Mouse (Mus musculus) hematopoietic multipotent progenitor cell, adult 10-12 weeks (in vitro differentiated cells): Measurements from ENCODE around the gene Padi4. TPM values are rescaled to one million over a fixed set of nuclear protein-coding genes. Genes with fewer than 3 reads are reported as not detected.

Experiments
- polyA plus RNA-seq: library from polyadenylated mRNA; stranded (reverse); fragments of >175 nt; gene quantifications from 2 replicates; pipeline ENCODE4 v1.2.3, GENCODE M21; 2012; ENCODE audit warnings: low replicate concordance

Padi4 gene
- 6.7 and 26.7 TPM in 2 replicates for polyA plus RNA-seq

DNA sequence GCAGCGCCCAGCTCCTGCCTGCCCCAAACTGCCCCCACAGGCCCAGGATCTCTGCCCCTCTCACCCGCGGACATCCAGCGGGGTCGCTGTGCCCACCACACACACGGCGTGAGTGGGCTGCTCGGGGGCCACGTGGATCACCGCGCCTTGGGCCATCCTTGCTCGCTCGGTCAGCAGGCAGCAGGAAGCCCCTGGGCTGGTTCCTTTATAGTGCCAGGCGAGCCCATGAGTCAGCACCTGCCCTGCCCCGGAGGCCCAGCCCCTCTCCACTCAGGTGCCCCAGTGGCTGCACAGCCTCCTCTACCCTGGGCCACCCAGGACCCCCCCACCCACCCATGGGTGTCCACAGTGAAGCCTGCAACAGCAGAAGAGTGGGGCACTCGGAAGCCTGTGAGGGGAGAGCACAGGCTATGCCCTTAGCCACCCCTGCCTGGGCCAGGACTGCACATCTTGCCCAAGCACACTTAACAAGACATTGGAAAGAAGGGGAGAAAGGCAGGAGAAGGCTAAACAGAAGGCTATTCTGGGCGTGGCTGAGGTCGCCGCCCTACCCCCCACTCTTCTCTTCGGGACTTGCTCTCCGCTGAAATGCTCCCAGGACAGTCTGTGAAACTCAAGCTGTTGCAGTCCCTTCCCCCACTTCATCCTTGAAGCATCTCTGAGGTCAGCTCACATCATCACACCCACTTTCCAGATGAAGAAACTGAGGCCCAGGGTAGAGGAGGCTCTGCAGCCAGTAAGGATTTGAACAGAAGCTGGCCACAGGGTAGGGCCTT, at the start of gene Padi4:
Gene Padi4 (minus strand): TSS at position 212 of the 776 bp plus-strand sequence.

DNA sequence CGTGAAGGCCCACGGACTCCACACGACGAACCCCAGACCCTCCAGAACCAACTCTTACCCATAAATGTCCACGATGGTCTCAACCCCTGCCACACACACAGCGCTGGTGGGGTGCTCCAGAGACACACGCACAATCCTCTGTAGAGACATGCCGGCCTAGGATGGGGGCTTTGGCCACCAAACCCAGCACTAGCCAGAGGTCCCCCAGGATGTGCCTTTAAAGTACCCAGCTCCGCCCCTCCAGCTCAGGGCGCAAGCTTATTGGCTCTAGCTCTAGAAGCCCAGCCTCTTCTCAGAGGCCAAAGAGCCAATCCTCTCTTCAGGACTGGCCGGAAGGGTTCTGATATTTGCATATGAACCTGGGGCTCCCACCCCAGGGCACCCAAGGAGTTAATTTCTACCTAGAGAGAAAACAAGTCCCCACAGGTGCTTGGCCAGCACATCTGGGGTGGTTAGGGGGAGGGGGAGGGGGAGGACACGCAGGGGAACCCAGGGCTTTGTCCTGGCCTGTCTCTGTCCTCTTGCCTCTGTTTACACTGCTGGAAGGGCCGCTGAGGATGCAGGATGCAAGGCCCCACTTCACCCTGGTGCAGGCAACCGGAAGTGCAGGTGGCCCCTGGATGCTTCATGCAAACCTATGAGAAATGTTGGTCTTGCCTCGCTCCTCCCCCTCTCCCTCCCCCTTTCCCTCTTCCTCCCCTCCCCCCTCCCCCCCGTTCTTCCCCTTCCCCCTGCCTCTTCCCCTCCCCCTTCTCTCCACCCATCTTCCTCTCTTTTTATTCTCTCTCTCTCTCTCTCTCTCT, 36.6 kb upstream of the Padi4 start, which contains the start of gene Padi3:
Gene Padi3 (minus strand): TSS at position 191 of the 803 bp plus-strand sequence.

DNA sequence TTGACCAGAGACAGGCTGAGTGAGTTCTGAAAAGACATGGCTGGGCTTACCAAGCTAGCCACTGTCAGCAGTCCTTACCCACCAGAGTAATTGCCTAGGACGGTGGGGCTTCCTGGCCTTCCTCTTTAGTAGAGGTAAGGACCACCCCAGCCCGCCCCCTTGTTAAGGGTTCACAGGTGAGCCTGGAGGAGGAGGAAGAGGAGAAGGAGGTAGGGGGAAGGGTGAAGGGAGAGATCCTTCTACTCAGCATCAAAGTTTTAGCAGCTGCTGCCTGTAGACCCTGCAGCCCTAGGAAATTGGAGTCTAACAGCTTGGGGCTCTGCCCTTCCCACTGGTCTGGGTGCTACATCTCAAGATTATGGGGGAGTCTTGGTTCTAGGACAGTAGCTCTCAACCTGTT, 31.5 kb downstream of the Padi4 start, which contains the start of gene Padi6:
Gene Padi6 (minus strand): TSS at position 101 of the 400 bp plus-strand sequence.

DNA sequence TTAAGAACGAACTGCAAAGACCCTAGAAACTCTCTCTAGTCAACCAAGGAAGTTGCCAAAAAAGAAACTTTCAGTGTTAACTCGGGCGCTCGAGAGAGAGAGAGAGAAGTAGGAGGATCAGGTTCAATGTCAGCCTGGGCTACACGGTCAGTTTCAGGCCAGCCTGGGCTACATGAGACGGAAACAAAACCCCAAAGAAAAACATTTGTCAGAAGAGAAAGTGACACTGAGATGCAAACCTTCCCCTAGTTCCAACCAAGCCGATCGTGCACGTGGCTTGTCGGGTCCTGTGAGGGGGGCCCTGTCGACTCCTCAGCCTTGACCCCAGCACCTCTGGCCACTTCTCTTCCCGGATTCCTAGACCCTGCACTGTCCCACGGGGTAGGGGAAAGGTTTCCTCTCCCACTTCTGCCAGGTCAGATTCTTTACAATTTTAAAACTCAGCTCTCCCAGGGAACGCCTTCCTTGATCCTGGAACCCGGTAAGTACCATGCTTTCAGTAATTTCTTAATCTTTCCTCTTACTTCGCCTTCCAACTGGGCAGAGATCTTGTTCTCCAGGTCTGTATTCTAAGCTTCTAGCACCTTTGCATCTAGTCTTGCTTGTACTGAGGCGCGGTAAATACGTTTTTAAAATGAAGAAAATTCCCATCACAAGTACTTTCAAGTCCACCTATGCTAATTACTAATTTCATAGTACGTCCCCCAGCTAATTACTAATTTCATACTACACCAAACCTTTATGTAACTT, 73.6 kb downstream of the Padi4 start, which contains the start of gene Rcc2:
Gene Rcc2 (plus strand): TSS at position 273 of the 750 bp plus-strand sequence.

Other genes with a start within 250 kb of the Padi4 start
- gene Arhgef10l, start 108.2 kb downstream of the Padi4 start, polyA plus RNA-seq = 6.8 and 37.1 TPM in 2 replicates
- 107 and 174 TPM in 2 replicates for gene Rcc2, start 73.7 kb downstream of the Padi4 start, polyA plus RNA-seq
- not detected in 2 replicates for gene Padi6, start 31.6 kb downstream of the Padi4 start, polyA plus RNA-seq
- gene Padi3, start 36.4 kb upstream of the Padi4 start, polyA plus RNA-seq = 0.04 and 0.15 TPM in 2 replicates
- gene Padi1, start 71.5 kb upstream of the Padi4 start, polyA plus RNA-seq = 0.12 and 0.22 TPM in 2 replicates
- gene Padi2, start 132.1 kb upstream of the Padi4 start, polyA plus RNA-seq = 2.1 and 4.3 TPM in 2 replicates
- 37.9 and 112 TPM in 2 replicates for gene Sdhb, start 187.0 kb upstream of the Padi4 start, polyA plus RNA-seq
- 168 and 403 TPM in 2 replicates for gene Atp13a2, start 212.6 kb upstream of the Padi4 start, polyA plus RNA-seq
- gene Mfap2, start 236.2 kb upstream of the Padi4 start, polyA plus RNA-seq = 0.22 TPM in 1 of 2 replicates, not detected in the other